Mouse (Mus musculus) limb, embryonic 15.5 days (tissue): ENCODE measurements around the gene Dstyk. TPM values are rescaled to one million over a fixed set of nuclear protein-coding genes. Genes with fewer than 3 reads are reported as not detected.
A peak's percentile ranks its signal among the peaks of the same experiment; 100 is the strongest.

ENCODE experiments used
- ATAC-seq: fragments of 200-750 bp; cut with Nextera tagmentation; 2 replicates; pipeline ENCODE4 v1.8.0; 2017; ENCODE audit warnings: low read depth, moderate TSS enrichment; ENCODE audit not compliant: insufficient number of reproducible peaks, low FRiP score, low TSS enrichment
- H3K27ac ChIP-seq: fragments of 300-500 bp; sonication (generic); 2 replicates; pipeline ENCODE4 v1.5.1; 2015; ENCODE audit warnings: moderate library complexity, mild to moderate bottlenecking, inconsistent platforms
- H3K27me3 ChIP-seq: fragments of 300-500 bp; sonication (generic); 2 replicates; pipeline ENCODE4 v1.6.1; 2015; ENCODE audit warnings: inconsistent platforms
- H3K36me3 ChIP-seq: fragments of 300-500 bp; sonication (generic); 2 replicates; pipeline ENCODE4 v1.6.1; 2015; ENCODE audit warnings: inconsistent platforms
- H3K4me1 ChIP-seq: fragments of 300-500 bp; sonication (generic); 2 replicates; pipeline ENCODE4 v1.6.1; 2015; ENCODE audit warnings: inconsistent platforms
- H3K4me2 ChIP-seq: fragments of 300-500 bp; sonication (generic); 2 replicates; pipeline ENCODE4 v1.6.1; 2015; ENCODE audit warnings: mild to moderate bottlenecking, inconsistent platforms
- H3K4me3 ChIP-seq: fragments of 300-500 bp; sonication (generic); 2 replicates; pipeline ENCODE4 v1.5.1; 2015; ENCODE audit warnings: mild to moderate bottlenecking, inconsistent platforms
- H3K9ac ChIP-seq: fragments of 300-500 bp; sonication (generic); 2 replicates; pipeline ENCODE4 v1.6.1; 2015; ENCODE audit warnings: inconsistent platforms
- H3K9me3 ChIP-seq: fragments of 300-500 bp; sonication (generic); 2 replicates; pipeline ENCODE4 v1.6.1; 2016; ENCODE audit warnings: inconsistent platforms
- WGBS: fragments of 180-500 bp; shearing (Covaris S2); methylation state at CpG from one replicate; pipeline ENCODE4 v1.1.7; 2015; 5-methylcytosine and 5-hydroxymethylcytosine counted together
- polyA plus RNA-seq: library from polyadenylated mRNA; unstranded; fragments of >200 nt; fragmentation: Nextera tagmentation; extraction: Ambion mirVana; gene quantifications from 2 replicates; pipeline ENCODE4 v1.2.1, GENCODE M21; 2015

Gene Dstyk
- polyA plus RNA-seq, 1 experiment from 2014 or later, result 16.5 TPM

DNA sequence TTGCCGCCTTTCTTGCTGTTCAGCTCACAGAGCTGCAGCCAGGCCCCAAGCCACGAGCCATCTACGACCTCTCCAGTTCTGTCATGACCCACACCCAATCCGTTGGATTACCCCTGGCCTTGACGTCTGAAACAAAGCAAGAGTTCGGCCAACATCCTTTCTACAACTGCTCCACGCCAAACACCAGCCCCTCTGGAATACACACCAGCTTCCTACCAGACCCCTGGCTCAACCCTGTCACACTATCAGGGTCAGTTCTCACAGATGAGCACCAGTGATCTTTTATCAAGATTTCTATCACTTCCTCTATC lies 40.3 kb upstream of the Dstyk start:
- no peak for ATAC-seq
- peaks cover 50% of the 10 kb centered on the region for H3K4me1 ChIP-seq
- 56% methylated on average over 7 of the region's 7 CpGs for WGBS
- no peak overlapping the region for H3K4me2 ChIP-seq
- no peak overlapping the region for H3K9ac ChIP-seq
- no peaks in the 10 kb centered on the region for H3K9me3 ChIP-seq
- H3K27ac ChIP-seq, result peak overlapping the region; percentile 40; the same call in 1 of the 2 replicates
- no peaks in the 10 kb centered on the region for H3K27me3 ChIP-seq
- no peak overlapping the region for H3K4me3 ChIP-seq
- peaks cover 24% of the 10 kb centered on the region for H3K36me3 ChIP-seq

DNA sequence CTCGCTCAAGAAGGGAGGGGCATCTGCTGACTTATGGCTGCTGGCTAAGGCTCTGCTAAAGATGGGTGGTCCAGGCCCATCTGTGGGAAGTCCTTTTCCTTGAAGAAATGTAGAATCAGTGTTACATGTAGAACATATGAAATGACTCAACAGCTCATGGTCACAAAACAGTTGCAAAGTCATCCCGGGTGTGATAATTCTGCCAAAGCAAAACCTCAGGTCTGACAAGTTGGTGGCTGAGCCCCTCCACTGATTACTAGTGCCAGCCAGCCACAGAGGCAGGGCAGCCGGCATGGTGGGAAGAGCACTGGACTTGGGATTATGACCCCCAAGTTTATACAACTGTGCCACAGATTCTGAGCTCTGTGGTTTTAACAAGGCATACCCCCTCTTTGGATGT lies 39.5 kb upstream of the Dstyk start:
- Histone ChIP-seq H3K27me3 (no peaks in the 10 kb centered on the region), H3K27ac (no peak overlapping the region), H3K9me3 (no peaks in the 10 kb centered on the region), H3K4me3 (no peak overlapping the region), H3K4me1 (peaks cover 47% of the 10 kb centered on the region), H3K4me2 (no peak overlapping the region), H3K36me3 (peaks cover 23% of the 10 kb centered on the region), H3K9ac (no peak overlapping the region)
- ATAC-seq, result no peak
- 69% methylated on average over 3 of the region's 3 CpGs for WGBS

DNA sequence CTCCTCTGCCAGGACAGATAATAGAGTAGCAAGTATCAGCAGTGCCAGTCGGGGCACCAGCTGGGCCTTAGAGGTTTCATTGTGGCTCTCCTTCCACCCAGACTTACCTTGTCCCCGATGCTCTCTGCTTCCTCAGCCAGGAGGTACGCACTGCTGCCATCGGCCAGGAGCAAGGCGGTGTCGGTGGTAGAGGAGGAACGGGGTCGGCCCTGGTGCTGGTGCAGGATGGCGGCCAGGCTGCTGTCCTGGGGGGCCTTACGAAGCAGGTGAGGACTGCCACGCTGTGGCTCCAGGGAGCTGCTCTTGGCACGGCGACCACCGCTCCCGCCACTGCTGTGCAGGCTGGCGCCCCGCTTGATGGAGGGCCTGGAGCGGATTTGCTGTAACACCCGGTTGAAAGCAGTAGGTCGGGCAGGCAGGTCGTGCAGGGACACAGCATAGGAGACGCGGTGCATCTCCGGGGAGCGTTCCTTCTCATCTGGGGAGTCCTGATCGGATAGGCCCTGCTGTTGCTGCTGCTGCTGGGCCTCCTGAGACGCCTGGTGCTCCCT lies 36.7 kb upstream of the Dstyk start:
- 87% methylated on average over 27 of the region's 27 CpGs for WGBS
- peaks cover 30% of the 10 kb centered on the region for H3K4me1 ChIP-seq
- no peak overlapping the region for H3K4me2 ChIP-seq
- no peak overlapping the region for H3K4me3 ChIP-seq
- no peak; the same call in 1 of the 2 replicates for ATAC-seq
- H3K36me3 ChIP-seq, result peaks cover 20% of the 10 kb centered on the region
- no peaks in the 10 kb centered on the region for H3K9me3 ChIP-seq
- H3K27me3 ChIP-seq, result no peaks in the 10 kb centered on the region
- H3K27ac ChIP-seq, result no peak overlapping the region
- H3K9ac ChIP-seq, result no peak overlapping the region

DNA sequence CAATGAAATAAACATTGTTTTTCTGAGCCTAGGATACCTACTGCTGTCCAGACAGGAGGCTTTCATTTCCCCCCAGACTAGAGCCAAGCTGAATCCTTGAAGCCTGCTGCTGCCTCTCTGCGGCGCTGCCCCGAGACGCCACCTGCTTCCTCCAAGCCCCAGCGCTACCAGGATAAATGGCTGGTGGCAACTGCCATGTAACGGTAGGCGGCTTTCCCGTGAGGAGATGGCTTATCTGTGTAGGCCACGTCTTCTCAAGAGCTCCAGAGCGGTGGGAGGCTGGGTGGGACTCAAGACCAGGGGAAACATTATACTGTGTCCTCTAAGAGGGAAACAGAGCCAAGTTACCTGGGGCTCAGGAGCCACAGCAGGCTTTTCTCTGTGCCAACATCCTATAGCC lies 35.4 kb upstream of the Dstyk start:
- H3K4me1 ChIP-seq, result peaks cover 26% of the 10 kb centered on the region
- H3K9ac ChIP-seq, result no peak overlapping the region
- H3K4me3 ChIP-seq, result no peak overlapping the region
- H3K27me3 ChIP-seq, result no peaks in the 10 kb centered on the region
- 79% methylated on average over 10 of the region's 10 CpGs for WGBS
- H3K9me3 ChIP-seq, result no peaks in the 10 kb centered on the region
- no peak overlapping the region for H3K4me2 ChIP-seq
- no peak for ATAC-seq
- peaks cover 20% of the 10 kb centered on the region for H3K36me3 ChIP-seq
- no peak overlapping the region for H3K27ac ChIP-seq

DNA sequence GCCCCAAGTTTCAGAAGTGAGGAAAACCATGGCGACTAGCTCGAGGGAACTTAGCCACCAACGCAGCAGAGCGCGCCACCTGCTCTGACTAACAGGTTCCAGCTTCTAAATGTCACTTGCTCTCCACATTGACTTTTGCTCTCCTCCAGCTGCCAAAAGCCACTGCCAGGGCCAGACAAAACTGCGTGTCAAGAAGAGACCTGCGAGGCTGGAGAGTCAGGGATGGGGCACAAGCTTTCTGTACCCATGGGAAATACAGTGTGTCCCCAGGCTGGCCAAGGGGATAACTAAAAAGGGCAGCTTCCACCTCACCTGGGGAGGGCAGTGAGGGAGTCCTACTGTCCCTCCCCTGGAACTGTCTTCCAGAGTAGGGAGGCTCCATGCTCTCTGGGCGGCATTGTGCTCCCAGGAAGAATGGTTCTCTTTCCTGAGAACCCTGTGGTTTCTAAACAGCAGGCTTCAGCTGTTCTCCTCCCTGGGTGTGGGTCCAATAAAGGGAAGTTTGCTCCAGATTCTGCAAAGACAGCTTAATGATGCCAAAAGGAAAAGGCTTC lies 33.3 kb upstream of the Dstyk start:
- no peak for ATAC-seq
- Histone ChIP-seq H3K4me2 (no peak overlapping the region), H3K4me1 (peaks cover 34% of the 10 kb centered on the region), H3K4me3 (no peak overlapping the region), H3K27ac (no peak overlapping the region), H3K27me3 (no peaks in the 10 kb centered on the region), H3K9me3 (no peaks in the 10 kb centered on the region), H3K9ac (no peak overlapping the region), H3K36me3 (peaks cover 16% of the 10 kb centered on the region)
- 89% methylated on average over 8 of the region's 8 CpGs for WGBS

DNA sequence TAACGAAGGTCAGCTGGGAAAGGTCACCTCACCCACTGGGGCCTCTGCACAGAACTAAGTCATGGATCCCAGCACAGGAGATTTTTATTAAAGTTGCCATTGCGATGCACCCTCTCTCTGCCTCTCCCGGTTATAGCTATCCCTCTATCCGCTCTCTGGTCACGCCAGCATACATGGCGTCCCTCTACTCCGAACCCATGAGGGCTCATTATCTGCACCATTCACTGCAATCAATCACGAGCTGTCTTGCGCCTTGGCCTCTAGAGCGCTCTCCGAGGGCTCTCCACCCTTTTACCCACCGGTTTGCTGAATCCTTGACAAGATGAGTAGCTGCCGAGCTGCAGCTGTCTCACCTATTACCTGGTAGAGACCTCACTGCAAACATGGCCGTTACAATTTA lies 32.1 kb upstream of the Dstyk start:
- H3K4me2 ChIP-seq, result no peak overlapping the region
- peaks cover 46% of the 10 kb centered on the region for H3K4me1 ChIP-seq
- WGBS, result 60% methylated on average over 14 of the region's 14 CpGs
- H3K36me3 ChIP-seq, result peaks cover 10% of the 10 kb centered on the region
- no peak overlapping the region for H3K4me3 ChIP-seq
- no peak overlapping the region for H3K27ac ChIP-seq
- H3K27me3 ChIP-seq, result no peaks in the 10 kb centered on the region
- no peaks in the 10 kb centered on the region for H3K9me3 ChIP-seq
- no peak overlapping the region for H3K9ac ChIP-seq
- ATAC-seq, result no peak

DNA sequence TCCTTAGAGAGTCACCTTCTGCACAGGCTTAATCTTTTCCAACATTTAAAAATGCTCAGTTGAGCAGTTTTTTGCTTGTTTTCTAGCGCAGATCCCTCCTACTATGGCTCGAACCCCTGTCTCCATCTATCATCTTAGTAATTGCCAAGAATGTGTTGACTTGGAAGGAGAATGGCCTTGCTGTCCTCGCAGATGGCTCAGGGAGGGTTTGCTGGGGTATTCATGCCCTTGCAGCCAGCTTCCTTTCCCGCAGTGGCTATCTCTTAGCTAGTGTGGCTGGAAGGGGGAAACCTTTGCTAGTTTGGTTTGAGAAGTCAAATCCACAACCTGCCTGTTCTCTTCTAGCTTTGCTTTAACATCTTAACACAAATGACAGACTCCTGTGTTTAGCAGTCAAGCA lies 31.6 kb upstream of the Dstyk start:
- no peak for ATAC-seq
- 68% methylated on average over 4 of the region's 4 CpGs for WGBS
- Histone ChIP-seq H3K27ac (no peak overlapping the region), H3K4me3 (no peak overlapping the region), H3K4me1 (peaks cover 49% of the 10 kb centered on the region), H3K4me2 (no peak overlapping the region), H3K9ac (no peak overlapping the region), H3K27me3 (no peaks in the 10 kb centered on the region), H3K9me3 (no peaks in the 10 kb centered on the region), H3K36me3 (peaks cover 6% of the 10 kb centered on the region)

DNA sequence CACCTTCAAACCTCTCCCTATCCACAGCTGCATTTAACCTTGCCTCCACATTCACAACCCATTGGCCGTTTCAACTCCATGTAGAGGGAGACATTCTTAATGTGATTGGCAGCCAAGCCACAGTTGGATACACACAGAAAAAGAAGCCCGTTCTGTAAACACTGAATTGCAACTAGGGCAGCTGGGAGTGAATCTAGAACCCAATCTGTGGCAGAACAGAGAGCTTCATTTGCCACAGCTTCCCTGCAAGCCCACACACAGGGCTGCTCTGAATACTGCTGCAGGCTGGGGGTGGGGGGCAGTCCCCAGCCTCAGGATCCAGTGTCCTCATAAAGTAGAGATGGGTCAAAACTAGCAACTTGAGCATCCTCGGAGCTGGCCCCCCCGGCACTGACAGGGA lies 31.1 kb upstream of the Dstyk start:
- Histone ChIP-seq H3K9ac (no peak overlapping the region), H3K4me3 (no peak overlapping the region), H3K4me2 (no peak overlapping the region), H3K36me3 (peaks cover 6% of the 10 kb centered on the region; the same call in 1 of the 2 replicates), H3K4me1 (peaks cover 49% of the 10 kb centered on the region), H3K27me3 (no peaks in the 10 kb centered on the region), H3K9me3 (no peaks in the 10 kb centered on the region), H3K27ac (no peak overlapping the region)
- ATAC-seq, result no peak
- 87% methylated on average over 4 of the region's 4 CpGs for WGBS

DNA sequence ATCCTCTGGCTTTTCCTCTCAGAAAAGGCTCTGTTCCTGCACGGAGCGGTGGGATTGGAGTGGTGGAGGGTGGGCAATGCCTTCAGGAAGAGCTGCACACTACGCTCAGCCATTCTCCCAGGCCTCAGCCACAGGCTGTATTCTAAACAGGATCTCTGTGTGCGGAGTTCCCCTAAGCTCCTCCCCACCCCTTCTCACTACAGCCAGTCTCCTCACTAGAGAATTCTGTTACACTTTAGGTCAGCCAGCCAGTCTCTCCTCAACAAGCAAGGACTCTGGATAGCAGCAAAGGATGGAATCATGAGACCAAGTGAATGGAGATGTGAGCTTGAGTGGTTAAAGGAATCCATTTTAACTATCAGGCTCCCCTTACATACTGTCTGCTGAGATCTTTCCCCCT lies 29.4 kb upstream of the Dstyk start:
- Histone ChIP-seq H3K4me2 (no peak overlapping the region), H3K27me3 (no peaks in the 10 kb centered on the region), H3K9ac (no peak overlapping the region), H3K4me3 (no peak overlapping the region), H3K4me1 (peaks cover 52% of the 10 kb centered on the region), H3K27ac (no peak overlapping the region), H3K9me3 (no peaks in the 10 kb centered on the region), H3K36me3 (no peaks in the 10 kb centered on the region)
- WGBS, result 43% methylated on average over 4 of the region's 4 CpGs
- ATAC-seq, result no peak

DNA sequence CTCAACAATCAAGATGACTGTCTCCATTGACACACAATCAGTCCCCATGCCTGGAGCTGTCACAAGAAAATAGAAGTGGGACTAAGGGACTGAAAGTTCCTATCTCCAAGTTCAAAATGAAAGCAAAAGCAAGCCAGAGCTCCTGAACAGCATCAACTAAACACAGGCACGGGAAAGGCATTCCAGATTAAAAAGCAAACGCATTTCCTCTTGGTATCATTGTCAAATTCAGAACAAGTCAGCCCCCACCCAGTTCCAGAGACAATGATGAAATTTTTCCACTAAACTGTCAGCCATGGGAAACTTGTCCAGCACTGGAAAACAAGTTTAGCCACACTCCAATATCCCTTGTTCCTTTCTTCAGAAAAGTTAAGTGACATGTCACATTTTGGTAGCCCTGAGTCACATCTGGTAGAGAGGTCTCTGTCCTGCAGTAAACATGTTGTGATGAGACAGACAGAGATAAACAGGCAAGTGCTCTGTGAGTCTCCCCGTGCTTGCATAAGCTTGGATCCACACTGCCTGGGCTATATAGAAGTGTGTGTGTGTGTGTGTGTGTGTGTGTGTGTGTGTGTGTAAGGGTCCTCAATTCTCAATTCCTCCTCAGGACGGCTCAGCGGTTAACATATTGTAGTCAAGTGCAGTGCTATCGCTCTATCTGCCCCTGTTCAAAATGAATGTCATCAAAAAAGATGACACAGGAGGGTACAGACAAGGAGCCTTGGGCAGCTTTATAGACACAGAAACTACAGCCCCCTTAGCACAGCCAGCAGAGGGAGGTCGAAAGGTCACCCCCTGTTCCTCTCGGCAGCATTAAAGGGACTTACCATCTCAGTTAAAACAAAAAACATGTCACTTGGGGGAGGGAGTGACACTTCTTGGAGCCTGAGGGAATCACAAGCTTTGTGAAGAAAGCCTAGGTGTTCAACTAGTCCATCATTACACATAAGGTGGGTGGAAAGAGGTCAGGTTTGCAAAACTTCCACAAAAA lies 28.2 kb upstream of the Dstyk start:
- Histone ChIP-seq H3K9ac (no peak overlapping the region), H3K9me3 (no peaks in the 10 kb centered on the region), H3K27me3 (no peaks in the 10 kb centered on the region), H3K4me3 (peak overlapping the region; percentile 79; the same call in 1 of the 2 replicates), H3K4me1 (peaks cover 52% of the 10 kb centered on the region), H3K4me2 (peak overlapping the region; percentile 88), H3K36me3 (no peaks in the 10 kb centered on the region), H3K27ac (no peak overlapping the region)
- 46% methylated on average over 8 of the region's 8 CpGs for WGBS
- ATAC-seq, result no peak

DNA sequence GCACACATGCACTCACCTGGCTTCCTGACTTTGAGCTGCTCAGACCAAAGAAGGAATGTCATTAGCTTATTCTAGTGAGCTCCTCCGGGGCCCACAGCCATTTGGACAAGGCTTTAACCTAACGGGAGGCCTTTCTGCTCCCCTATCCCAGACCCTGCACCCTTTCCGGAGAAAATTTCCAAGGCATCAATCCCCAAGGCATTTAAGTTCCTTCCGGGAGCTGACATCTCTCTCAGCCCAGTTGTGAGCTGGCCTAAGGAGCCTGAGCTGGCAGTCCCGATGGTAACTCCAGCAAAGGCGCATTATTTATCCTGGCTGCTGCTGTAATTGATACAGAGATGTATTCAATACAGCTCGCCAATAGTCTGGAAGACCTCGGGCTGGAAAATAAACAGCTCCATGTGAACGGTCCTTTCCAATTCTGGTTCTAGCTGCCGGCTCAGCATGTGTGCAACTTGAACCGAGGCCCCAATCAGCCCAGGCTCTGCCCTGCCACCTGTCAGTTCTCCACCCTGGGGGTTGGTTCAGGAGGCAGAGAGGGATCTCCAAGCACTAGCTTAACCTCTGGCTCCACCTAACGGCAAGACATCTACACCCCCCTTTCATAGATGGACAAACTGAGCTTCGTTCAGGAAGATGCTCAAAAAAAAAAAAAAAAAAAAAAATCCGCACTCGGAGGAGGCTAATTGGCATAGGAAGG lies 27.3 kb upstream of the Dstyk start:
- peak overlapping the region; percentile 89 for H3K27ac ChIP-seq
- peaks cover 45% of the 10 kb centered on the region for H3K4me1 ChIP-seq
- H3K4me3 ChIP-seq, result peak overlapping the region; percentile 79
- H3K9ac ChIP-seq, result no peak overlapping the region
- ATAC-seq, result no peak
- H3K4me2 ChIP-seq, result peak overlapping the region; percentile 88
- no peaks in the 10 kb centered on the region for H3K9me3 ChIP-seq
- 12% methylated on average over 15 of the region's 15 CpGs for WGBS
- H3K36me3 ChIP-seq, result no peaks in the 10 kb centered on the region
- H3K27me3 ChIP-seq, result no peaks in the 10 kb centered on the region
